Mouse (Mus musculus) layer of hippocampus, adult 9-10 months (tissue): ENCODE data around the gene Col15a1.

Experiments used
- DNase-seq: peaks from one replicate; pipeline ENCODE4 v3.0.0; 2022; ENCODE audit warnings: low spot score

Col15a1 gene

GRCm38 (mm10) chr4:47272452-47273130 is 64.6 kb downstream of the Col15a1 start:
- no peak for DNase-seq

DNA sequence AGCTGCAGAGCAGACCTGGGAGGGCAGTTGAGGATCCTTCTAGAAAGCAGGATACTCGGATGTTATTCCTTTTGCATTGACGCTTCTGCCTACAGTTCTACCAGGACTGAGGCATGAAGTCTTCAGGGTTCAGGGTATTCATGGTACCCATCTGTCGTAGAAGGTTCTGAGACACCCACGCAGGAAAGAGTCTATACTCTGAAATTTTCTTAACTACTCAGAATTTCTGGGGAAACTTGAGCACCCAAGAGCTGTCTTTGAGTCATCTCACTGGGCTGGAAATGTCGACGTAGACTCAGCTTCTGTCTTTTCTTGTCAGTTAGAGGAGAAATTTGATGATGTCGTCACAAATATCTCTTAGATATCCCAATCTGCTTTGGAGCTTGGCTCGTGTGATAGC is 65.8 kb downstream of the Col15a1 start:
- no peak for DNase-seq

DNA sequence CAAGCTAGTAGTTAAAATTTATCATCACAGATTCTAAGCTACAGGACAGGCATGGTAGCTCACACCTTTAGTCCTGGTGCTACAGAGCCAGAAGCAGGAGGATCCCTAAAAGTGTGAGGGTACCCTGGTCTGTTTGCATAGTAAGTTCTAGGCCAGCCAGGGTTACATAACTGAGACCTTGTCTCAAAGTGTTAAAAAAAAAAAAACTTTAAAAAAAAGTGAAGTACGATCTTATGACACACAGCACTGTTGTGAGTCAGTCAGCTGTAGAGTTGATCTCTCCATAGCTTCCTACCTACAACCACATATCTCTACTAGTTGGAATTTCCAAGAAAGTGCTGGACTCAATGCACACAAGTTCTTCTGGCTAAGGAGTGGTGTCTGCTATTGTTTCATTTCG is 67.0 kb downstream of the Col15a1 start:
- no peak for DNase-seq

DNA sequence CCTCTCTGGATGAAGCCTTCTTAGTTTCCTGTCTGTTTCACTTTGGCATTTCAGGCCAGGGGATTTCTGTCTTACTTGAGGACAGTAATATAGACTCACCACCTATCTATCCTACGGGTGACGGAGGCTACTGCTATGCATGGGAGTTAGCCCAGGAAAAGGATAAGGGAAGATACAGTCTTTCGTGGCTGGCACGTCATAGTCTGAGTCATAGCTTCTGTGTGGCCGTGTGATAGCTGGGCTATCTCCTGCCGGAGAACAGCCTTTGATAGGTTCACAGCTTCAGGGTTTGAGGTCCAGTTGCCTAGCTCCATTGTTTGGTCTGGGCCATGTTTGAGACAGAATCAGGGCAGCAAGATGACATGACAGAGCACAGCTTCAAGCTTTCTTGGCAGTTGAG is 70.4 kb downstream of the Col15a1 start:
- DNase-seq: no peak

- DNase-seq: no peak
Measured at GRCm38 (mm10) chr4:47279085-47279707, 71.2 kb downstream of the Col15a1 start.

GRCm38 (mm10) chr4:47280126-47280525 is 72.2 kb downstream of the Col15a1 start:
- DNase-seq: no peak

- no peak for DNase-seq
Measured at GRCm38 (mm10) chr4:47281920-47282682, 74.1 kb downstream of the Col15a1 start.

GRCm38 (mm10) chr4:47284311-47284710 is 76.3 kb downstream of the Col15a1 start:
- DNase-seq: no peak

GRCm38 (mm10) chr4:47284874-47285273 is 76.9 kb downstream of the Col15a1 start:
- DNase-seq: no peak

DNA sequence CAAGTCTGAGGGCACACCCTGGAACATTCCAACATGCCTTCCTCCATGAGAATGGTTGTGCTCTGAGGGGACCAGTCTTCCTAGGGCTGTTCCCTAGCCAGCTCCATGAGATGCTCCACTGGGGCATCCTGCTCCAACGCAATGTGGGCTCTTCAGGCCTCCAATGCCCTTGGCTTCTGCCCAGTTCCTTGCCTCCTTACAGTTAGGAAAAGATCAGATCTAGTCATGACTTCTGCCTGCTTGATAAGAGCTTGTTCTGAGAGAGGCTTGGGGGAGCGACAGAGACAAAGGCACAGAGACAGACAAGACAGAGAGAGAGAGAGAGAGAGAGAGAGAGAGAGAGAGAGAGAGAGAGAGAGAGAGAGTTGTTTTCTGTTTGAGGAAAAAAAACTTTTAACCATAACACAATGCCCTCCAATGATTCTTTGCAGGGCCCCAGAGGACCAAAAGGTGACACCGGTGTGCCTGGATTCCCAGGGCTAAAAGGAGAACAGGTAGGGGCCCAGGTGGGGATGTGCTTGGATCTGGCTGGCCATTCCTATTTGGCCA is 78.7 kb downstream of the Col15a1 start:
- no peak for DNase-seq

- DNase-seq: no peak
Measured at GRCm38 (mm10) chr4:47287468-47287867, 79.5 kb downstream of the Col15a1 start.

DNA sequence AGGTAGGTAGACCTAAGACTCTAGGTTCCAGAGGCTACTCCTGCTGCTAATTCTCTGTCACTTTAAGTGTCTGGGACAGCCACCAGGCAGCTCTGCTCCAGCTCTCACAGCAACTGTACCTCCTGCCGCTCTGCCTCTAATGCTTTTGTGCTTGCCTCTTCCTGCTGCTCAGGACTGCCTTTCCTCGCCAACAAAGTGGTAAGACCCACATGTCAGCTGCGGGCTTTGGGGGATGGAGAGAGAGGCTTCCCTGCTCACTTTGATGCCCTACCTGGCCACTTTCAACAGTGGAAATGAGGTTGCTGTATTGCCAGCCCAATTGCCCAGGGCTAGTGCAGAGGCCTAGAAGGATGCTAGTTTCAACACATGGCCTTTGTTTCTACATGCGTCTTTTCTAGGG is 80.3 kb downstream of the Col15a1 start:
- DNase-seq: no peak

DNA sequence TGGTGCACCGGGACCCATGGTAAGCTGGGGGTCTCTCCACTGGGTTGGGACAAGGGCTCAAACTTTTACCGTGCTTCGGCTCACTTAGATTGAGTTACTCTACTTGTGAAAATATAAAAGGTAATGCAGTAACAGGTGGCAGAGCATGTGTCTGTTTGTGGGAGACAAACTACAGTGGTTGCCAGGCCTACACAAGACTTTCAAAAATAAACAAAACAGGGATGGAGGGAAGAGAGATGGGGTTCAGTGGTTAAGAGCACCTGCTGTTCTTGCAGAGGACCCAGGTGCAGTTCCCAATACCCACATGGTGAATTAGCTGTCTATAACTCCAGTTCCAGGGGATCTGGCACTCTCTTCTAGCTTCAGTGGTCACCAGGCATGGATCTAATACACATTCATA is 81.6 kb downstream of the Col15a1 start:
- no peak for DNase-seq

DNA sequence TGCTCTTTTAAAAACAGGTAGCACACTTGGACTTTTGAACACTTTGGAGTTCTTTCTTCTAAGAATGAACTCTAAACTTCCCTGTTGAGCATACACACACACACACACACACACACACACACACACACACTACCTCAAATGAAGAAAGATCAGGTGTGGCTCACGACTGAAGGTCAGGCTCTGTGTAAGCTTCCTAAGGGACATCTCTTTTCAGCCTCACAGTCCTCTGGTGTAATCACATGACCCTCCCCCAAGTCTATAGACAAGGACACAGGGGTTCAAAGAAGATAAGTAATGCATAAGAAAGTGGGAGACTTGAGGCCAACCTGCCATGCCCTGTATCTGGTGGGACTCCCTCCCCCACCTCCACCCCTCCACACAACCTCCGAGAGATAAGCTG is 82.5 kb downstream of the Col15a1 start:
- DNase-seq: no peak

- DNase-seq: peak; percentile 73
Measured at GRCm38 (mm10) chr4:47291013-47291412, 83.1 kb downstream of the Col15a1 start.

DNA sequence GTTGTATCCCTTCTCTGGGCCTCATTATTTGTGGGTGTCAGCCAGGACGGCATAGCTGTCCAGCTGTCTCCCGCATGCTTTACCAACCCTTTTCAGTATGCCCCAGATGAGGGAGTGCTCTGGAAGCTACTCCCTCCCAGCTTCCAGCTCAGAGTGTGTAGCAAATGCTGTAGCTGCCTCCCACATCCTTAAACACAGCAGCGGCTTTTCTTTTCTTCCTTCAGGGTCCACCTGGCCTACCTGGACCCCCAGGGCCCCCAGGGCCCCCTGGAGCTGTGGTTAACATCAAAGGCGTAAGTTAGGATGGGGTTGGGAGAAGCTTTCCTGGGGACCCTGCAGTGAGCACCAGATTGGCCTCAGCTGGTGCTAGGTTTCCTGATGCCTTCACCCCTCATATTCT is 85.0 kb downstream of the Col15a1 start:
- no peak for DNase-seq

GRCm38 (mm10) chr4:47293771-47294543 is 86.0 kb downstream of the Col15a1 start:
- no peak for DNase-seq

GRCm38 (mm10) chr4:47294544-47295070 is 86.6 kb downstream of the Col15a1 start:
- no peak for DNase-seq

- no peak for DNase-seq
Measured at GRCm38 (mm10) chr4:47295547-47295946, 87.6 kb downstream of the Col15a1 start.

GRCm38 (mm10) chr4:47300701-47301100 is 92.7 kb downstream of the Col15a1 start:
- DNase-seq: no peak

DNA sequence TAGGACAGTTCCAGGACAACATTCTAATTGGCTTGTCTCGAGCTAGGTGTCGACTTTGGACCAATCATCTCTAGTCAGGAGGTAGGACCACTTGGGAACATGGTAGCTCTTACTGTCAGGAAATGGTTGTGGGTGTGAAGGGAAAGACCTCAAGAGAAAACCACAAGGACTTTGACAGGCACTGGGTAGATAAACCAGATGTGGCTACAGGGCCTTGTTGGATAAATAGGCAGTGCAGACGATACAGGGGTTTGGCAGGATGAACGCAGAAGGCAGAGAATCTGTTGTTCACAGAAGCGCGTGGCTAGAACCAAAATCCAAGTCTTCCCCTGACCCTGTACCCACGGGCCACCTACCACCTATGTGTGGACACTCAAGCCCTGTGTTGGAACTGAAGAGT is 94.6 kb downstream of the Col15a1 start:
- no peak for DNase-seq
